Mouse (Mus musculus): ENCODE measurements around the gene Cdh4.
A peak's percentile ranks its signal among the peaks of the same experiment; 100 is the strongest.

The Cdh4 gene

GRCm38 (mm10) chr2:179792426-179793133, 350.3 kb downstream of the Cdh4 start:
- no peak for DNase-seq (ENCODE audit: low spot score)

DNA sequence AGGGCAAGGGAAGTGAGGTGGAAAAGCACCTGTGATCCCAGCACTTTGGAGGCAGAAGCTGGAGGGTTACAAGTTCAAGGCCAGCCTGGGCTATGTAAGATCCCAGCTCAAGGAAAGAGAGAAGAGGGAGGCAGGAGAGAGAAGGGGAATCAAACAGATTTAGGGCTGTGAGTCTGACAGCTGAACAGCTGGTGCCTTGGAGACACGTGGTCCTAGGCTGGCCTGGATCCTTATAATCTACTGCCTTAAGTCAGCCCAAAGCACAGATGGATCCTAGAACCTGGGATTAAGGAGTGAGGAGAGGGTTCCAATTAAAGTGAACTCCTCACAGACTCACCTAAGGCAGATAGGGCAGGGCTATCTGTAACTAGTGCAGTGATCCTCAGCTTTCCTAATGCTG, 352.1 kb downstream of the Cdh4 start:
- no peak for DNase-seq (ENCODE audit: low spot score)

GRCm38 (mm10) chr2:179795452-179795851, 353.2 kb downstream of the Cdh4 start:
- no peak for DNase-seq (ENCODE audit: low spot score)

GRCm38 (mm10) chr2:179799906-179800532, 357.8 kb downstream of the Cdh4 start:
- peak; percentile 74 for DNase-seq (ENCODE audit: low spot score)

GRCm38 (mm10) chr2:179801042-179801441, 358.8 kb downstream of the Cdh4 start:
- DNase-seq (ENCODE audit: low spot score): no peak

DNA sequence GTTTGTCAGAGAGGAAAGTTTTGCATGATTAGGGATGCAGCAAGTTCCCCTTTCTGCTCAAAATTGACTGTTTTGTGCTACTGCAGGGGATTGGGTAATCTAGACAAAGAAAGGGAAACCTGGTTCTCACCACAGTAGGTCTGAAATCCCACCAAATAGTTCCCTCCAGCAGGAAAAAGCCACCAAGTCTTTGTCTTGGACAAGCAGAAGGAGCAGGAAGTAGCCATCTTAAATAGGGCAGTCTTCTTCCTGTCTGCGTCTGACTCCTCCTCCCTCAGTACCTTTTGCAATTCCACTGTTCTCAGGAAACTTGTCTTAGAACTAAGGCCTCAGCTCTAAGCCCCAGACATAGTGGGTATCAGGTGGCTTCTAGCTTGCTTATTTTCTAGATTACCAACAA, 360.2 kb downstream of the Cdh4 start:
- no peak for DNase-seq (ENCODE audit: low spot score)

DNA sequence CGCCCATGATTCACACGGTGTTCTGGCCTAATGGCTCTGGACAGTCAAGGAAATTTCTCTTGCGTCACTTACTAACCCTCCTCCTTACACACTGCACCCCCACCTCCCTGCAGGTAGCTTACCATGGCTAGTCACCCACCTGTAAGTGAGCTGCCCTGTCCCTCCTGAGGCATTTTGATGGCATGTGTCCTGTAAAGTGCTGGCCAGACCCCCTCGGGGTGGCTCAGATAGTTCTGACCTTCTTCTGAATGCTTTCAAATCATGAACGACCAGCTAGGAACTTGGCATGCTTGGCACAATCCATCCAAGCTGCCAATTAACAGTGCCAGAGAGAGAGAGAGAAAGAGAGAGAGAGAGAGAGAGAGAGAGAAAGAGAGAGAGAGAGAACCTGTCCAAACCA, 368.9 kb downstream of the Cdh4 start:
- DNase-seq (ENCODE audit: low spot score): no peak

DNA sequence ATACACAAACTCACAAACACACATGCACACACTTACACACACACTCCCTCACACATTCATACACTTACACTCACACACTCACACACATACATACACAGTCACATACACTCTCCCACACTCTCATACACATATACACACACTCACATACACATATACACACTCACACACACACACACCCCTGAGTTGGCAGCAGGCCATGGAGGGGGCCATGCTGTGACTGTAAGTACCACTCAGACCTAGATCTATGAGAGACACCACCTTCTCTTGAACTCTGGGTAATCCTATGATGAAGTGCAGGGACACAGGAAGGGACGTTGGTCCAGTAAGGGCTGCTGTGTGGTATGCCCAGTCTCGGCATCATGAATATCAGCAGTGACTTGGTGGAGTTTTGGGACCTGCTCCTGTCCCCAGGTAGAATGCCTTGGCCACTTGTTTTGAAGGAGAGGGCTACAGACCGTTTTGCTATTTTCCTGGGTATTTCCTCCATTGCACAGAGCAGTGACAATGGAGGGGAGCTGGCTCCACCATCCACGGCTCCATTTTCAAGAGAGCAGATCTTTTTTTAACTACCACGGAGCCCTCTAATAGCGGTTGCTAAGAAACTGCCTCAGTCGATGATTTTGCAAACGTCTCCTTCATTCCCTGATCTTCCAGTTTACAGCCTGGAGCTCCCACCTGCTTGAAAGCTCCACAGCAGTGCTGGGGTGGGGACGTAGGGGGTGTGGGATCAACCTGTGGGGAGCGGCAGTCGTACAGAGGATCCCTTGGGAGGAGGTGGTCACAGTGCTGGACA, 371.0 kb downstream of the Cdh4 start:
- peak; percentile 15 for DNase-seq (ENCODE audit: low spot score)

GRCm38 (mm10) chr2:179824776-179825326, 382.6 kb downstream of the Cdh4 start:
- peak; percentile 65 for DNase-seq (ENCODE audit: low spot score)

DNA sequence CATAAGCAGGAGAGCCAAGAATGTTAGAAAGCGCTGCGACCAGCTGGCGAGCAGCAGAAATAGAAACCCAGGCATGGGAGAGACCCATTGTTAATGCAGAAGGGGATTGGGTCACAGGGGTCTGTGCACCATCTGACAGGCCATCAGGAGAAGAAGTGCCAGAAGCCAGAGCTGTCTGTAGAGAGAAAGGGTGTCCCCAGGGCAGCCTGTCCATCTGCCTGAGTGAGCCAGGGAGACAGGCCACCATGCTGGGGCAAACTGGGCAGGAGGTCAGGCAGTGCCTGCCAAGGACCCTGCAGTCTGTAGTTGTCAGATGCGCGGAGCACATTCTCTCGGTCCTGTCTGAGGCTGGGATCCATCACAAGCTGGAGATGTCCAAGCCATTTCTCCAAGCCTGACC, 386.7 kb downstream of the Cdh4 start:
- no peak for DNase-seq (ENCODE audit: low spot score)

DNA sequence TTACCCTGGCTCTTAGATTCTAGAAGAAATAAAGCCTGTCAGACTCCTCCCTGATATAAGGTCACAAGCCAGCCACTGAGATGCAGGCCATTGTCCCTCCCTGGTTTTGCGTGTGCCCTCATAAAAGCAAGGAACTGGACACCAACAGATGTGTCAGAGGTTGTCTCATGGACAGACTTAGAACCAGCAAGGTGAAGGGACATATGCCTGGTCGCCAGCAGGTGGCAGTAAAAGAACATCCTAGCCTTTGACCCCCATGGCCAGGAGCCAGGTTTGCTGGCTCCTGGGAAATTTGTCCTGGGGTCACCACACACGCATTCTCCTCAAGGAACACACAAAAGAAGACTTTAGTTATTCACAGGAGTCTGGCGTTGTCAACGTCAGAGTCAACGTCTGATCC, 387.7 kb downstream of the Cdh4 start:
- DNase-seq (ENCODE audit: low spot score): no peak

- no peak for DNase-seq (ENCODE audit: low spot score)
Observed at GRCm38 (mm10) chr2:179834892-179835291, 392.7 kb downstream of the Cdh4 start.

DNA sequence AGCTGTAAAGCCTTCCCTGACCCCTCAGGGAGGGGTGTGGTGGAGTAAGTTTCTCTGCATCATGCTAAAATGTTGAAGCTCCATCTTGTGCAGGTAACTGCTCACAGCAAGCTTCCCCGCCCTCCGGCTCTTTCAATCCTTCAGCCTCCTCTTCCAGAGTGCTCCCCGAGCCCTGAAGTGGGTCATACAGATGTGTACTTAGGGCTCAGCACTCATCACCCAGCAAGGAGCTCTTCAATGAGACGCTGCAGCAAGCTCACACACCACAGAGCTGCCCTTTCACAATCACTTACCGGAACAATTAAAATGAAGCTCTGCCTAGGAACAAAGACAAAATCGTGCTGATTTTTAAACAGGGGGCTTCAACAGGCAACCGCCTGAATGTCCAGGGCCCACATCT, 393.3 kb downstream of the Cdh4 start:
- DNase-seq (ENCODE audit: low spot score): no peak

DNA sequence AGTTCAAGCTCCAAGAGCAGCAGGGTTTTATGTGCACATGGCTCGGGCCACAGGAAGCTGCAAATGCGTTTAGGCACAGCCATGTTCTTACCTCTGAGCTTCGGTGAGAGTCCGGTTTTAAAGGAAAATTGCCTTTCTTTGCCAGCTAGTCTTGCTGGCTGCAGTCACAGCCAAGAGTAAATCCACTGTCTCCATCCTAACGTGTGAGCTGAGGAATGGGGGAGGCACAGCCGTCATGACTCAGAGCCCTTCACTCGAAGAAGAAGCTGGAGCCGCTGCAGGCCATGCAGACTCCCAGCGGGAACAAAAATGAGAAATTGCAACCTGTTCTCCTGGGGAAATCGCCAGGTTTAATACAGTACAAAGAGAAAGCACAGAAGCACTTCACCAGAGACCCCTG, 395.0 kb downstream of the Cdh4 start:
- peak; percentile 33 for DNase-seq (ENCODE audit: low spot score)

DNA sequence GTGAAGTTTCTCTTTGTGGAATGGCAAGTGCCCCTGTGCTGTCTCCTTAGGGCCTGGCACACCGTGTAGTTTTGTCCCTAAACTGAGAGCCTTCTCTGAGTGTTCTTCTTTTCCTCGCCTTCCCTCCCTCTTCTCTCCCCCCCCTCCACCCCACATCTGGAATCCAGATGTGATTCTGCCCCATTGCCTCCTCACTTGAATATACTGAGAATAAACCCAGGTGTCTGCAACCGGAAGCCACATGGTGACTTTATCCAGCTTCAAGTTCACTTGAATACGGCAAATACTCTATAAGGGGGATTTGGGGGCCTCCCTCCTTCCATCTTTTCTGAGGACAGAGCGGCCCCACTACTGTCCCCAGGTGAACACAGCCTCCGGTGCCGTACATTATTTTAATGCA, 395.8 kb downstream of the Cdh4 start:
- no peak for DNase-seq (ENCODE audit: low spot score)

DNA sequence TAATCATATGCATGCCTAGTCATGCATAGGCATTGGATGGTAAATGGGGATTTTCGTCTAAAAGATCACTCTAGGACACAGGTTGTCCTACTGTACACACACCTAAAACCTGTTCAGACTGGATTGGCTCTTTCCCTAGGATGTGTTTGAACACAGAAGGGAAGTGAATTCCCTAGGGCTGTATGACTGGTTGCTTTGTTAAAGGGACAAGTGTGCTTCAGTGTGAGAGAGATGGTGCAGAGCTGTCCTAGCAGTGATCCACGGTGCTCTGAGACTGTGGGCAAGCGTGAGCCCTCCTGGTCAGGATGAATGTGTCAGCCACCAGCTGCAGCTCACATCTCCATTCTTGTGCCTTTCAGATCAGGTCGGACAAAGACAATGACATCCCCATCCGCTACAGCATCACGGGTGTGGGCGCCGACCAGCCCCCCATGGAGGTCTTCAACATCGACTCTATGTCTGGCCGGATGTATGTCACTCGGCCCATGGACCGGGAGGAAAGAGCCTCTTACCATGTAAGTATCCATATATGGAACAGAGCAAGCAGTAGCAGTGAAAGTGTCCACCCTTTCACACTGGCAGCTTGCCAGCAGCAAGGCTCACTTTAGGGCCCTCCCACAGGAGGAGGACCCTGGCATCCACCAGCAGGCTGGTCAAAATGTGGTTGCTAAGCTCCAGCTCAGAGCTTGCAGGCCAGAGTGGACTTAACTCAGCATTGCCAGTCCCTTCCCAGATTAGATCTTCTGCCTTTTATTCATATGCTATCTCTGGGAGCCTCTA, 400.6 kb downstream of the Cdh4 start:
- DNase-seq (ENCODE audit: low spot score): no peak

- no peak for DNase-seq (ENCODE audit: low spot score)
Observed at GRCm38 (mm10) chr2:179849732-179850131, 407.5 kb downstream of the Cdh4 start.

GRCm38 (mm10) chr2:179852169-179852568, 409.9 kb downstream of the Cdh4 start:
- DNase-seq (ENCODE audit: low spot score): no peak

GRCm38 (mm10) chr2:179852862-179853261, 410.6 kb downstream of the Cdh4 start:
- DNase-seq (ENCODE audit: low spot score): peak; percentile 28

DNA sequence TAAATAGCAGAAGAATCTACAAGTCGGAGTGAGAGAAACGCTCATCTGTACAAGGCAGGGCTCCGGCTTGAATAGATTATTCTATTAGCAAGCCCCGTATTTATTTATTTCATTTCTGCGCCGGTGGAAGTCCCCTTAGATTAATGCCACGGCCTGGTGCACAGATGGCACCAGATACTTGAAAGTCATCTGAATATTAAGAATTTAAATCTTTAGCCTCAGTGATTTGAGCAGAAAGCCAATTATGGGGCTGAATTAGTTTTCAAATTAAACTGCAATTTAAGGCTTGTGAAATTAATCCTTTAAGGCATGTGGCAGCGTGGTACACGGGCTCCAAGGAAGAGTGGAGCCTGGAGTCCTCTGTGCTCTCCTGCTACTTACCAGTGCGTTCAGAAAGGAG, 411.7 kb downstream of the Cdh4 start:
- no peak for DNase-seq (ENCODE audit: low spot score)

DNA sequence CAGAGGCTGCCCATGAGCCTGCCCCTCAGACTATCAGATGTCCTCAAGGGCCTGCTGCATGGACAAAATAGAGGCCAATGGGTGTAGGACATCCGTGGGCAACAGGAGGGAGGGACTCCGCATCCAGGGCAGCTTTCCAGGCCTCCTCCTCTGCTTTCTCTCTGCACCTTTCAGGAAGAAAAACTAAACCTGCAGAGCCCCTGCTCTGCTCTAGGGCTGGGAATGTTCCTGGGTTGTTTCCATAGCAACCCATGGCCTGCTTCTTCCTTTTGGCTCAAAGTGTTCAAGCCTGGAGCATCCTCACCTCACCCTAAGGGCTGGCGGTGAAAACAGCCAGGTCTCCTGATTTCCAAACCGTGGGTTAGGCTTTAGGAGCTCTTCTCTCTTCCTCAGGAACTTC, 414.9 kb downstream of the Cdh4 start:
- DNase-seq (ENCODE audit: low spot score): no peak

- DNase-seq (ENCODE audit: low spot score): no peak
Observed at GRCm38 (mm10) chr2:179862676-179863075, 420.4 kb downstream of the Cdh4 start.
